Mouse (Mus musculus) kidney, embryonic 15.5 days (tissue): Measurements from ENCODE around the gene Robo4. TPM values are rescaled to one million over a fixed set of nuclear protein-coding genes. Genes with fewer than 3 reads are reported as not detected.

Source experiments
- ATAC-seq: fragments of 200-750 bp; cut with Nextera tagmentation; replicated peaks from 2 replicates; pipeline ENCODE4 v1.8.0; 2017; ENCODE audit warnings: moderate TSS enrichment; ENCODE audit not compliant: low FRiP score
- H3K27ac ChIP-seq: fragments of 300-500 bp; sonication (generic); 2 replicates; pipeline ENCODE4 v1.5.1; 2015; ENCODE audit warnings: mild to moderate bottlenecking, inconsistent platforms
- H3K27me3 ChIP-seq: fragments of 300-500 bp; sonication (generic); 2 replicates; pipeline ENCODE4 v1.6.1; 2015; ENCODE audit warnings: inconsistent platforms
- H3K36me3 ChIP-seq: fragments of 300-500 bp; sonication (generic); 2 replicates; pipeline ENCODE4 v1.6.1; 2015; ENCODE audit warnings: inconsistent platforms
- H3K4me1 ChIP-seq: fragments of 300-500 bp; sonication (generic); 2 replicates; pipeline ENCODE4 v1.6.1; 2015; ENCODE audit warnings: inconsistent platforms
- H3K4me2 ChIP-seq: fragments of 300-500 bp; sonication (generic); 2 replicates; pipeline ENCODE4 v1.6.1; 2015; ENCODE audit warnings: moderate library complexity, mild to moderate bottlenecking, inconsistent platforms
- H3K4me3 ChIP-seq: fragments of 300-500 bp; sonication (generic); replicated peaks from 2 replicates; pipeline ENCODE4 v1.5.1; 2015; ENCODE audit warnings: mild to moderate bottlenecking, inconsistent platforms
- H3K9ac ChIP-seq: fragments of 300-500 bp; sonication (generic); 2 replicates; pipeline ENCODE4 v1.6.1; 2015; ENCODE audit warnings: mild to moderate bottlenecking, inconsistent platforms
- H3K9me3 ChIP-seq: fragments of 300-500 bp; sonication (generic); replicated peaks from 2 replicates; pipeline ENCODE4 v1.6.1; 2016; ENCODE audit warnings: inconsistent platforms
- WGBS: fragments of 180-500 bp; shearing (Covaris S2); methylation state at CpG from one replicate; pipeline ENCODE4 v1.1.7; 2015; ENCODE audit warnings: mixed read lengths; 5-methylcytosine and 5-hydroxymethylcytosine counted together
- polyA plus RNA-seq: library from polyadenylated mRNA; unstranded; fragments of >200 nt; fragmentation: Nextera tagmentation; extraction: Ambion mirVana; gene quantifications from 2 replicates; pipeline ENCODE4 v1.2.1, GENCODE M21; 2015

The Robo4 gene
- polyA plus RNA-seq, 1 experiment from 2014 or later, result 19.6 TPM

DNA sequence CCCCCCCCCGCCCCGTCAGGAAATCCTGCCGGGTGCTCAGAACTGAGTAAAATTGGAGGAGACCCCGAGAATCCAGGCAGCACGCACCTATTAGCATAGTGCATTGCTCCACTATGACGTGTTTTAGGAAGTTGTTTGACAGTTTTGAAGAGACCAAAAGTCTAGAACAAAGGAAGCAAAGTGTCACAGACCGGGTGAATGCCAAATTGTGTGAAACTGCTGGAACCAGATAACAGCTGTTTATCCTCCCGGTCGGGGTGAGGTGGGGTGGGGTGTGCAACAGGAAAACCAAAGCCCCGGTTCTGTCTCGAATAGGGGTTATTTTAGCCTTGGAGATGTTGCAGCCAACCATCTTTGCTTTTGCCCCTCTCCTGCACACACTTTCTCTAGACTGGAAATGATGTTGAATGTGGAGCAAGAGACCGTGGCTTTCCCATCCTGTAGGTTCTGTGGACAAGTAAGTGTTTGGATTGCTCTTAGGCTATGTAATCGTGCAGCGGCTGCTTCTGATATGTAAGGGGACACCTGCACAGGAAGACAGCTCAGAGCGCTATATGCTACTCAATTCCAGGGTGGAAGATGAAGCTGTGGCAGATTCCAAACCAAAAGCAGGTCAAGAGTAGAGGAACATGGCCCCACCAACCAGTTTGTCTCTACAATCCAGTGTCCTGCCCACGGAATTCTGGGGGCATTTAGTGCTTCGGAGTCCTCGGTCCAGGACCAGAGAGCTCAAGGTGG, 32.3 kb downstream of the Robo4 start:
- no peaks in the 10 kb centered on the region for H3K9me3 ChIP-seq
- no peak overlapping the region for H3K4me3 ChIP-seq
- H3K36me3 ChIP-seq, result no peaks in the 10 kb centered on the region
- no peak overlapping the region for H3K27ac ChIP-seq
- peaks cover 90% of the 10 kb centered on the region for H3K27me3 ChIP-seq
- H3K4me2 ChIP-seq, result peak overlapping the region; percentile 58; the same call in 1 of the 2 replicates
- H3K9ac ChIP-seq, result no peak overlapping the region
- 2% methylated on average over 18 of the region's 18 CpGs for WGBS
- H3K4me1 ChIP-seq, result peaks cover 30% of the 10 kb centered on the region
- no peak for ATAC-seq

DNA sequence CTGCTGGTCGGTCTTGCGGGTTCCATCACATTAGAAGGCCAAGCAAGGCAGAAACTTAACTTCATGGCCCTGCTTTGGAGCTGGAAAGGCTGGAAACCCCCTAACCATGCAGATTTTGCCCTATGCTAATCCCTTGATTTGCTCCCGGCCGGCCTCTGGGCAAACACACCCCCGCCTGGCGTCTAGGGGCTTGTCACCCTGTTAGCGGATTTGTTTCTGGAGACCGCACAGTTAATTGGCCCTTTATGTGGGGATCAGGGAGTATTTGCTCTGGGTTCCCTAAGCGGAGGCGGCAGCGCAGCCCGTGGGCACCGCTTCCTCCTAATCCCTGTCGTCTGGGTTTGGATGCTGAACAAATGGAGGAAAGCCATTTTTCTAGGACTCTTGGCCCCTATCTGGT, 33.2 kb downstream of the Robo4 start:
- peaks cover 80% of the 10 kb centered on the region for H3K27me3 ChIP-seq
- peaks cover 30% of the 10 kb centered on the region for H3K4me1 ChIP-seq
- no peak overlapping the region for H3K4me2 ChIP-seq
- H3K4me3 ChIP-seq, result no peak overlapping the region
- H3K27ac ChIP-seq, result no peak overlapping the region
- ATAC-seq, result no peak
- no peaks in the 10 kb centered on the region for H3K36me3 ChIP-seq
- WGBS, result 3% methylated on average over 14 of the region's 14 CpGs
- H3K9me3 ChIP-seq, result no peaks in the 10 kb centered on the region
- no peak overlapping the region for H3K9ac ChIP-seq

DNA sequence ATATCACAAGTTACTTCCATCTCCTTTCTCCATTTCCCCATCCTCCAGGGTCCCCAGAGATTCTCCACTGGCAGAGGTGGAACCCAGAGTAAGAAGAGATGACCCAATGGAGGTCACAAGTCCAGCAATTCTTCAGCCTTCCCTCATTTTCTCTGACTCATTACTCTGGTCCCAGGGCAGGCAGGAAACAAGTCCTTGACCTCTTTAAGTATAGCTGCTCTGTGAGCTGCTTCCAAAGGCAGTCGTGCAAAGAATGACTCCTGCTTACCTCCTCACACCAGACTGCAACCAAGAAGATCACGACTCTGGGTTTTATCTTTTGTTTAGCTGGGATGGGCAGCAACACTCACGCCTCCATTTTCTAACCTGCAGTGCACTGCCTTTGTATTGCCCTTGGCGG, 33.9 kb downstream of the Robo4 start:
- Histone ChIP-seq H3K9ac (no peak overlapping the region), H3K4me3 (no peak overlapping the region), H3K4me1 (peaks cover 29% of the 10 kb centered on the region), H3K27me3 (peaks cover 74% of the 10 kb centered on the region), H3K9me3 (no peaks in the 10 kb centered on the region), H3K4me2 (no peak overlapping the region), H3K27ac (no peak overlapping the region), H3K36me3 (no peaks in the 10 kb centered on the region)
- no peak for ATAC-seq
- WGBS, result 7% methylated on average over 4 of the region's 4 CpGs

DNA sequence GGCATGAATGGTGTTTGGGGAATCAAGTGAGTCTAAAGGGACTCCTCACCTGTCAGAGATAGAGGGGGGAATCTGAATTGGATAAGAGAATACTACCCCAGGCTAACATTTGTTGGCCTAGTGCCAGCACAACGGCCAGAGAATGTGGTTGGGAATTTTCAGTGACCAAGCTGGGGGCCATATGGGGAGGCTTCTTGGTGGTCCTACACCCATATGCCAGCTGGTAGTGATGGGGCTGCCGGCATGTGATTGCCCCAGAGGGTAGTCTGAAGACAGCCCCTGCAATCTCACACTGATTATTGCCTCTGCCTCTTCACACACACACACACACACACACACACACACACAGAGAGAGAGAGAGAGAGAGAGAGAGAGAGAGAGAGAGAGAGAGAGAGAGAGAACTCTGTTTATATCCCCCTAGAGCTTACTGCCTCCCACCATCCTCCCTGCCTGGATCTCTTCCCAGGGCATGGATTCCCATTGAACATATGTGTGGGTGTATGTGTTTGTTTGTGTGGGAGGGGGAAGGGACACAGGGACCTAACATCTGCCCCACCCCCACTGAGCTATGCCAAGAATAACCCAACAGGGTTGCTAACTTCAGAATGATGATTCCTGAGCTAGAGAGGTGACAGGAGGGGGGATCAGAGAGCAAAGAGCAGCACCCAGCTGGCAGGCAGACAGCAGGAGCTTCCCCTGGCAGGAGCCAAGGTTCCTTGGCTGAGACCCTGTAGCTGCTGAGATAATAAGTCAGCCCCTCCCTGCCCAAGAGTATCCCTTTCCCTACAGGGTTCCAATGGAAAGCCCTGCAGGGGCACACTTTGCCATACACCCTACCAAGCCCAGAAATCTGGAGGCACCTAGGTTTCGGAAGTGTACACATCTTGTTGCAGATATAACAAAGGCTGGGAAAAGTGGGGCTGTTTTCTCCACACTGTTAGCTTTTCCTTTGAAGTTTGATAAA, 36.4 kb downstream of the Robo4 start:
- no peaks in the 10 kb centered on the region for H3K36me3 ChIP-seq
- no peak overlapping the region for H3K27ac ChIP-seq
- H3K4me2 ChIP-seq, result no peak overlapping the region
- WGBS, result 36% methylated on average over 3 of the region's 3 CpGs
- H3K27me3 ChIP-seq, result peaks cover 49% of the 10 kb centered on the region
- H3K9ac ChIP-seq, result no peak overlapping the region
- H3K4me3 ChIP-seq, result no peak overlapping the region
- H3K4me1 ChIP-seq, result peaks cover 11% of the 10 kb centered on the region
- H3K9me3 ChIP-seq, result no peaks in the 10 kb centered on the region
- ATAC-seq, result no peak

DNA sequence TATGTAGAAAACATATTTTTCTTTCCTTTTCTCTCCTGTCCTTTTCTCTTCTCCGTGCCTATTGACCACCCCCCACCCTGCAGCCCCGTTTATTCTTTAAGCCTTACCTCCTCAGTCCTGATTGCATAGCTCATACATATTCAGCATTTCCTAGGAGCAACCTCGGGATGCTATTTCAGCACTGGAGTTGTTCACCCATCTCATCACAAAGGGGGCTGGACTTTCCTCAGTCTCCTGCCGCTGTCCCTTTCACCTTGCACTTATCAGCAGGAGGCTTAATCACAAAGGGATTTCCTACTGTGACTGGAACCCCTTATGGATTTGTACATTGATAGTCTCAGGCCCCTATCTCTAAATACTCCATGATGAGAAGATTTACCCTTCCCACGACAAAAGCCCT, 50.7 kb downstream of the Robo4 start:
- H3K36me3 ChIP-seq, result no peaks in the 10 kb centered on the region
- H3K4me3 ChIP-seq, result no peak overlapping the region
- 0% methylated on average over 5 of the region's 5 CpGs for WGBS
- ATAC-seq, result no peak
- H3K4me2 ChIP-seq, result no peak overlapping the region
- H3K9me3 ChIP-seq, result no peaks in the 10 kb centered on the region
- peaks cover 13% of the 10 kb centered on the region for H3K4me1 ChIP-seq
- no peak overlapping the region for H3K27ac ChIP-seq
- H3K9ac ChIP-seq, result no peak overlapping the region
- H3K27me3 ChIP-seq, result peaks cover 84% of the 10 kb centered on the region

DNA sequence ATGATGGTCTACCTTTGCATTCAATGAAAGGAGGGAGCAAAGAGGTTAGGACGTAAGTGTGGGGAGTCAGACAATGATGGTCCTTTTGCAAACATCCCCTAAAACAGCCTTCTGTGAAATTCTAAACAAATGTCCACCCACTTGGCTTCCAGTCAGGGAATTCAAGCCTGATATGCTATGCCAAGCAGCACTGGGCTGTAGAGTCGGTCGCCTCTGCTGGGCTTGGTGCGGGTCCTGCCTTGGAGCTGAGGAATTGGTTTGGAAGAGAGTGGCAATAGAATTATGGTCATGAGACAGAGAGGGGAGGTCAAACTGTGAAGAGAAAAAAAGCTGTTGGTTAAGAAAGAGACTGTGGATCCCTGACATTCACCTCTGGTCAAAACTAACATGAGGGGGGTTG, 51.6 kb downstream of the Robo4 start:
- Histone ChIP-seq H3K9me3 (no peaks in the 10 kb centered on the region), H3K27me3 (peaks cover 89% of the 10 kb centered on the region), H3K4me2 (no peak overlapping the region), H3K27ac (no peak overlapping the region), H3K9ac (no peak overlapping the region), H3K4me3 (no peak overlapping the region), H3K4me1 (peaks cover 13% of the 10 kb centered on the region), H3K36me3 (no peaks in the 10 kb centered on the region)
- WGBS, result 33% methylated on average over 4 of the region's 4 CpGs
- no peak for ATAC-seq

DNA sequence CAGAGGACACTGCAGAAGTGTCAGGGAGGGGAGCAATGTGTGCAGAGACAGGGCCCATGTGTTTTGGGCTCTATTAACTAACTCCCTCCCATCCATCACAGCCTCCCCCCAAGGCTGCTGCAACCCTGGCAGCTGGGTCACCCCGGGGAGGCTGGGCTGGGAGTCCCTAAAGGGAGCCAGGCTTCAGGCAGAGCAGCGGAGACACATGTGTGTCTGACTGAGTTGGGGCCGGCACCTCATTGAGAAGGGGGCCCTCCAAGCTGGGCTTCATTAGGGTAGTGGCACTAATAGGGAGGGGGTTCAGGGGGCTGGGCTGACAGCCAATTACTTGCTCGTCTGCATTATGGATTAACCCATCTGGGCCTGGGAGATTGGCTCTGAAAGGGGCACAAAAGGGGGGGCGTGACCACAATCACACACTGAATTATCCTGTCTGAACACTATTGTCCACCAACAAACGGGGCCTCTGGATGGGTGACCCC, 52.4 kb downstream of the Robo4 start:
- ATAC-seq, result no peak
- H3K9ac ChIP-seq, result no peak overlapping the region
- no peak overlapping the region for H3K27ac ChIP-seq
- H3K4me3 ChIP-seq, result no peak overlapping the region
- no peaks in the 10 kb centered on the region for H3K36me3 ChIP-seq
- 7% methylated on average over 6 of the region's 6 CpGs for WGBS
- peaks cover 93% of the 10 kb centered on the region for H3K27me3 ChIP-seq
- no peak overlapping the region for H3K4me2 ChIP-seq
- peaks cover 13% of the 10 kb centered on the region for H3K4me1 ChIP-seq
- no peaks in the 10 kb centered on the region for H3K9me3 ChIP-seq

DNA sequence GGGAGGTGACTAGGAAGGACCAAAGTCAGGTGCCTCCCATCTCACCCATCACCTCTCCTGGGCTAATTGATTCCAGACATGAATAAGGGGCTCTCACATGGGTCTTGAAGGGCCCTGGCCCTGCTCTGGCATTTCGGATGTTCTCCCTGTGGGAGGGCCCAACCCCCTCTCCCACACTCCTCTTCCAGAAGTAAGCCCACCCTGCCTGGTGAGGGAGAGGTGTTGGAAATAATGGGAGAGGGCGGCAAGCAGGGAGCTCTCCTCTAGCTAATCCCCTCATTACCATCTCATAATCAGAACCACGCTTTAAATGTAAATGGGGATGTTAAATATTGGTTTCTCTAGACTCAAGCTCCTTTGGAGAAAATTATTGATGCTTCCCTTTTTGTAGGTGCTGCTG, 53.3 kb downstream of the Robo4 start:
- WGBS, result 3% methylated on average over 3 of the region's 3 CpGs
- Histone ChIP-seq H3K27ac (no peak overlapping the region), H3K36me3 (no peaks in the 10 kb centered on the region), H3K4me2 (no peak overlapping the region), H3K4me3 (no peak overlapping the region), H3K9ac (no peak overlapping the region), H3K4me1 (peaks cover 18% of the 10 kb centered on the region), H3K9me3 (no peaks in the 10 kb centered on the region), H3K27me3 (peaks cover 99% of the 10 kb centered on the region)
- ATAC-seq, result no peak

DNA sequence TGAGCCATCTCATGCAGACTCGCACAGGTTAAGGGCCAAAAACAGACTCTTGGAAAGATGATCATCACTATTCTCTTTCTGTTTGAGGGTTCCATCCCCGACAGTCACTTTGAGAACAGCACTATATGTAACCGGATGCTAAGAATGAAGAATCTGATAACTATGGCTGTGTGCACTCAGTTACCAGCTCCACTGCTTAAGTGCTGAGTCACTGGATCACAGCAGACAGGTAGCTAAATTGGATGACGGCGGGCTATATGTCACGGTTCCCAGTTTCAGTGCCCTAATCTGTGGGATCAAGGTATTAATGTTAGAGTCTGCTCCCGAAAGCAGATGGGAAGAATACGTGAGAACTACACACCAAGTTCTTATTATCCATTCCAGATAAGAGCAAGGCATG, 54.2 kb downstream of the Robo4 start:
- under 1% methylated on average over 8 of the region's 8 CpGs for WGBS
- peak overlapping the region; percentile 58 for H3K4me2 ChIP-seq
- 0 out of 2 replicates have a peak overlapping the region, but pooled peaks have one; percentile 7 for H3K9ac ChIP-seq
- no peaks in the 10 kb centered on the region for H3K36me3 ChIP-seq
- no peak overlapping the region for H3K27ac ChIP-seq
- no peaks in the 10 kb centered on the region for H3K9me3 ChIP-seq
- H3K27me3 ChIP-seq, result peaks cover 99% of the 10 kb centered on the region
- ATAC-seq, result no peak
- peaks cover 26% of the 10 kb centered on the region for H3K4me1 ChIP-seq
- no peak overlapping the region for H3K4me3 ChIP-seq

DNA sequence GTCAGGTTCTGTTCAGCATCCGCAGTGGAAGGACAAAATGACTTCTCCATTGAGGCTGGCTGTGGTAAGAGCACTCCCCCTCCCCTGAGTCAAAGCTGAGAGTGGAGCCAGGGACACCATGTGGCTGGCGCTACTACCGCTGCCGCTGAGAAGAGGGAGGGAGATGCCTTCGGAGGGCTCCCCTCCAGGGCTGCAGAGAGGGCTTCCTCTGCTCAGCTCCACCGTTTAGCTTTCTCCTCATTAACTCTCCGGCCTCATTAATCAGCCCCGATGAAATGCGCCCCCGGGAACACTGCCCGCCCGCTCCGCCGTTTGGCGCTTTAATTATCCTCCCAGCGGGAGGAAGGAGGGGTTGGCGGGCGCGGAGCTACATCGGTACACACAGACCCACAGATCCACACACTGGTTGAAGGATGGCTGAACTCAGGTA, 54.8 kb downstream of the Robo4 start:
- peak overlapping the region; percentile 58 for H3K4me2 ChIP-seq
- ATAC-seq, result peak; percentile 61
- no peaks in the 10 kb centered on the region for H3K36me3 ChIP-seq
- no peaks in the 10 kb centered on the region for H3K9me3 ChIP-seq
- H3K9ac ChIP-seq, result 0 out of 2 replicates have a peak overlapping the region, but pooled peaks have one; percentile 7
- under 1% methylated on average over 20 of the region's 20 CpGs for WGBS
- H3K4me1 ChIP-seq, result peaks cover 29% of the 10 kb centered on the region
- H3K27me3 ChIP-seq, result peaks cover 99% of the 10 kb centered on the region
- peak overlapping the region; percentile 25 for H3K4me3 ChIP-seq
- H3K27ac ChIP-seq, result no peak overlapping the region

DNA sequence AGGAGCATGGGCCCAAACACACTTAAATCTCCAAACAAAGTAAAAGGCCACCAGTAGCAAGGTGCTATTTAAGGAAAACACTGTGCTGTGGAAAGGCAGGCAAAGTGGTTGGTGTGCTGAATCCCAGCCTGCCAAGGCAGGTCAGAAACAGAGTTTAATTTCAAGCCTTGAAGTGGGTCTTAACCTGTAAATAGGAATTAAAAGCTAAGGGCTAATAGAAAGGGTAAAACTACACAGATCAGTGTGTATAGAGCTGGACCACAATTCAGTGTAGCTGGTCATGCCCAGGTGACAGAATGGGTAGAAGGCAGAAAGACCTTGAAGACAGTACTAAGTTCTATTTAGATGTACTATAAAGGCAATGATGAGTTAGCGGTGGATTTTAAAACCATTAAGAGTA, 55.5 kb downstream of the Robo4 start:
- Histone ChIP-seq H3K27ac (no peak overlapping the region), H3K9me3 (no peaks in the 10 kb centered on the region), H3K4me3 (no peak overlapping the region), H3K36me3 (no peaks in the 10 kb centered on the region), H3K9ac (no peak overlapping the region), H3K4me1 (peaks cover 29% of the 10 kb centered on the region), H3K27me3 (peaks cover 99% of the 10 kb centered on the region), H3K4me2 (no peak overlapping the region)
- no peak for ATAC-seq
- WGBS, result 38% methylated on average over 1 of the region's 1 CpGs

DNA sequence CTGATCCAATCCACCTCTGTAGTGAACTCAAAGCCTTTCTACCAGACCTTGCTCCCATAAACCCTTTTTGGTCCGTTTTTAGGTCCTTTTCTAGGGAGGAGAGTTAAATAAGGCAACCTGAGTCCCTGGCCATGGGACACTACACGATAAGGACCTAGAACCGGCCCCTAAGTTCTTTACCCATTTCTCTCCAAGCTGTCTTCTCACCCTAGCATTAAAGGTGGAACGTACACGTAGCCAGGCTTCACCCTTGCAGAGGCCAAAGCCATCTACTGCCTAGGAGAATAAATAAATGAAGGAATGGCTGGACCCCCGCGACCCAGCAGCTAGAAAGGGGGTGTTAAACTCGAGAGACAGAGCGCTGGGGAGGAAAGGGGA, 58.0 kb downstream of the Robo4 start:
- H3K36me3 ChIP-seq, result no peaks in the 10 kb centered on the region
- H3K9me3 ChIP-seq, result no peaks in the 10 kb centered on the region
- WGBS, result under 1% methylated on average over 9 of the region's 9 CpGs
- H3K9ac ChIP-seq, result 0 out of 2 replicates have a peak overlapping the region, but pooled peaks have one; percentile 26
- H3K27ac ChIP-seq, result no peak overlapping the region
- H3K4me1 ChIP-seq, result peaks cover 29% of the 10 kb centered on the region
- H3K4me2 ChIP-seq, result peak overlapping the region; percentile 94
- peaks cover 98% of the 10 kb centered on the region for H3K27me3 ChIP-seq
- ATAC-seq, result no peak
- H3K4me3 ChIP-seq, result peak overlapping the region; percentile 52
